Mouse (Mus musculus): ENCODE measurements around the gene Pld6. TPM values are rescaled to one million over a fixed set of nuclear protein-coding genes. Genes with fewer than 3 reads are reported as not detected.

Pld6 gene
- total and polyA plus RNA-seq, 3 experiments, result 3.1 to 5.5 TPM; not detected in 1

- TF ChIP-seq MAFK (IDR thresholded peaks at IDR 0.05; ENCODE audit: borderline replicate concordance, low read depth, low read length) (no peak), ZMIZ1 (IDR thresholded peaks at IDR 0.05; ENCODE audit: low read depth, low read length) (no peak), KAT2A (conservative IDR thresholded peaks at IDR 0.05; ENCODE audit: low read depth, low read length) (no peak), SMC3 (IDR thresholded peaks at IDR 0.05; ENCODE audit: low read depth, low read length) (no peak), HCFC1 (IDR thresholded peaks at IDR 0.05; ENCODE audit: low read depth, low read length) (no peak), POLR2AphosphoS2 (IDR thresholded peaks at IDR 0.05; ENCODE audit: low read length) (no peak), GATA1 (IDR thresholded peaks at IDR 0.05; ENCODE audit: low read depth, low read length) (no peak), POLR2AphosphoS5 (IDR thresholded peaks at IDR 0.05; ENCODE audit: borderline replicate concordance, low read depth, low read length) (no peak), POLR2A (IDR thresholded peaks at IDR 0.05; ENCODE audit: control insufficient read depth in 1 of 2, insufficient read depth in 1 of 2, low read depth in 1 of 2, low read length in 2 of 2, poor library complexity in 1 of 2) (no peak)
- Histone ChIP-seq H3K36me3 (ENCODE audit: control insufficient read depth in 1 of 2, insufficient read depth in 2 of 2, low read length in 2 of 2) (peaks cover 0 to 33% of the 10 kb centered on the region in 2 experiments; a peak in 2 of 4 replicates), H3K79me2 (ENCODE audit: control insufficient read depth, insufficient read depth, low read length, poor library complexity) (peaks cover under 1% of the 10 kb centered on the region; the same call in 1 of the 2 replicates), H3K9ac (ENCODE audit: control insufficient read depth, low read depth, low read length, poor library complexity, severe bottlenecking) (no peak overlapping the region), H3K27me3 (ENCODE audit: control insufficient read depth in 1 of 2, insufficient read depth in 2 of 2, low read length in 2 of 2) (no peaks in the 10 kb centered on the region), H3K27ac (ENCODE audit: control insufficient read depth, low read depth, low read length) (no peak overlapping the region), H3K4me1 (ENCODE audit: control insufficient read depth in 1 of 2, insufficient read depth in 2 of 2, low read length in 2 of 2) (no peaks in the 10 kb centered on the region), H3K4me3 (ENCODE audit: control insufficient read depth in 1 of 2, insufficient read depth in 1 of 2, low read depth in 2 of 2, low read length in 2 of 2) (no peak overlapping the region), H3K9me3 (replicated peaks; ENCODE audit: insufficient read depth, low read length) (no peaks in the 10 kb centered on the region)
- DNase-seq (ENCODE audit: low read depth, low spot score), result no peak
Measured at GRCm38 (mm10) chr11:59801881-59802280, 14.4 kb upstream of the Pld6 start.

- H3K36me3 ChIP-seq (ENCODE audit: control insufficient read depth in 1 of 2, insufficient read depth in 2 of 2, low read length in 2 of 2), result peaks cover 0 to 37% of the 10 kb centered on the region in 2 experiments; a peak in 2 of 4 replicates
- no peak overlapping the region for H3K4me3 ChIP-seq (ENCODE audit: control insufficient read depth in 1 of 2, insufficient read depth in 1 of 2, low read depth in 2 of 2, low read length in 2 of 2)
- no peak overlapping the region for H3K27ac ChIP-seq (ENCODE audit: control insufficient read depth, low read depth, low read length)
- TF ChIP-seq CTCF (IDR thresholded peaks at IDR 0.05 in 2 of 3, conservative IDR thresholded peaks at IDR 0.05 in 1 of 3; ENCODE audit: control insufficient read depth in 1 of 3, insufficient read depth in 1 of 3, low read depth in 2 of 3, low read length in 3 of 3, poor library complexity in 1 of 3, severe bottlenecking in 1 of 3) (peak; percentile 24 to 31 (median 24); a peak in 3 of 6 replicates), SMC3 (IDR thresholded peaks at IDR 0.05; ENCODE audit: low read depth, low read length) (0 out of 2 replicates have a peak, but pooled peaks have one; percentile 3), USF1 (IDR thresholded peaks at IDR 0.05; ENCODE audit: low read depth, low read length) (no peak)
- no peak overlapping the region for H3K9ac ChIP-seq (ENCODE audit: control insufficient read depth, low read depth, low read length, poor library complexity, severe bottlenecking)
- H3K9me3 ChIP-seq (replicated peaks; ENCODE audit: insufficient read depth, low read length), result no peaks in the 10 kb centered on the region
- DNase-seq (ENCODE audit: low read depth, low spot score), result peak; percentile 39
- H3K27me3 ChIP-seq (ENCODE audit: control insufficient read depth in 1 of 2, insufficient read depth in 2 of 2, low read length in 2 of 2), result no peaks in the 10 kb centered on the region
- no peaks in the 10 kb centered on the region for H3K4me1 ChIP-seq (ENCODE audit: control insufficient read depth in 1 of 2, insufficient read depth in 2 of 2, low read length in 2 of 2)
- H3K79me2 ChIP-seq (ENCODE audit: control insufficient read depth, insufficient read depth, low read length, poor library complexity), result no peaks in the 10 kb centered on the region
Measured at GRCm38 (mm10) chr11:59800412-59800811, 13.0 kb upstream of the Pld6 start.

DNA sequence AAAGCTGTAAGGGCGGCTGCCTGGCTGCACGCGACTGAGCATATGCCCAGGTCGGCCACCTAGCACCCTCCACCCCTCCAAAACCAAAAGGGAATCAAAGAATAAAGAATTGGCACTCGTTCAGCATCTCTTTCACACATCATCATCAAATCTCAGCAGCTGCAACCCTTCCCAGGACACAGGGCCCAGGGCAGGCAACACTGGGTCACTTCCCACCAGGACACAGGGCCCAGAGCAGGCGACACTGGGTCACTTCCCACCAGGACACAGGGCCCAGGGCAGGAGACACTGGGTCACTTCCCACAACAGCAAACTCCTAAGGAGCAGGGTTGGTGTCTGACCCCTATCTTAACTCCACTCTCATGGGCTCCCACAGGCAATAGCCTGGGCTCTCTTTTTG lies 5.9 kb upstream of the Pld6 start:
- Histone ChIP-seq H3K4me3 (ENCODE audit: control insufficient read depth in 1 of 2, insufficient read depth in 1 of 2, low read depth in 2 of 2, low read length in 2 of 2) (no peak overlapping the region), H3K4me1 (ENCODE audit: control insufficient read depth in 1 of 2, insufficient read depth in 2 of 2, low read length in 2 of 2) (no peaks in the 10 kb centered on the region), H3K79me2 (ENCODE audit: control insufficient read depth, insufficient read depth, low read length, poor library complexity) (no peaks in the 10 kb centered on the region), H3K27ac (ENCODE audit: control insufficient read depth, low read depth, low read length) (no peak overlapping the region), H3K36me3 (ENCODE audit: control insufficient read depth in 1 of 2, insufficient read depth in 2 of 2, low read length in 2 of 2) (peaks cover 0 to 11% of the 10 kb centered on the region in 2 experiments; a peak in 2 of 4 replicates), H3K9me3 (replicated peaks; ENCODE audit: insufficient read depth, low read length) (no peaks in the 10 kb centered on the region), H3K27me3 (ENCODE audit: control insufficient read depth in 1 of 2, insufficient read depth in 2 of 2, low read length in 2 of 2) (no peaks in the 10 kb centered on the region), H3K9ac (ENCODE audit: control insufficient read depth, low read depth, low read length, poor library complexity, severe bottlenecking) (no peak overlapping the region)
- no peak for DNase-seq (ENCODE audit: low read depth, low spot score)
- TF ChIP-seq MYB (IDR thresholded peaks at IDR 0.05; ENCODE audit: low read depth, low read length), result no peak
- TF ChIP-seq E2F4 (IDR thresholded peaks at IDR 0.05; ENCODE audit: borderline replicate concordance, low read depth, low read length), result no peak
- TF ChIP-seq USF2 (IDR thresholded peaks at IDR 0.05; ENCODE audit: borderline replicate concordance in 1 of 2, insufficient read depth in 1 of 2, low read depth in 1 of 2, low read length in 2 of 2), result no peak
- TF ChIP-seq ZMIZ1 (IDR thresholded peaks at IDR 0.05; ENCODE audit: low read depth, low read length), result no peak
- no peak for TF ChIP-seq SMC3 (IDR thresholded peaks at IDR 0.05; ENCODE audit: low read depth, low read length)
- no peak for TF ChIP-seq POLR2A (IDR thresholded peaks at IDR 0.05; ENCODE audit: control insufficient read depth in 1 of 2, insufficient read depth in 1 of 2, low read depth in 1 of 2, low read length in 2 of 2, poor library complexity in 1 of 2)
- no peak for TF ChIP-seq ZNF384 (IDR thresholded peaks at IDR 0.05; ENCODE audit: low read depth, low read length)
- no peak for TF ChIP-seq JUND (IDR thresholded peaks at IDR 0.05; ENCODE audit: low read depth, low read length)
- TF ChIP-seq NELFE (IDR thresholded peaks at IDR 0.05; ENCODE audit: low read depth, low read length), result no peak
- no peak for TF ChIP-seq ELF1 (IDR thresholded peaks at IDR 0.05; ENCODE audit: low read depth, low read length)
- TF ChIP-seq UBTF (IDR thresholded peaks at IDR 0.05; ENCODE audit: borderline replicate concordance, insufficient read depth, low read depth, low read length), result no peak
- no peak for TF ChIP-seq POLR2AphosphoS5 (IDR thresholded peaks at IDR 0.05; ENCODE audit: borderline replicate concordance, low read depth, low read length)
- no peak for TF ChIP-seq EP300 (IDR thresholded peaks at IDR 0.05; ENCODE audit: low read depth in 1 of 2, low read length in 2 of 2)
- TF ChIP-seq NRF1 (IDR thresholded peaks at IDR 0.05; ENCODE audit: insufficient read depth, low read depth, low read length, poor library complexity, severe bottlenecking), result no peak
